Mouse (Mus musculus) spleen, adult 2 months (tissue): ENCODE data around the gene Olfr406. TPM values are rescaled to one million over a fixed set of nuclear protein-coding genes. Genes with fewer than 3 reads are reported as not detected.

ENCODE experiments used
- DNase-seq, 2 experiments: peaks; one replicate each; pipeline versions ENCODE4 v3.0.0 to v3.0.0-alpha.2; 2012 to 2021; ENCODE audit warnings: low spot score in 2 of 2, low read depth in 1 of 2
- H3K27ac ChIP-seq: fragments of 200-500 bp; 2 replicates; pipeline ENCODE4 v1.5.1; 2012; ENCODE audit warnings: low read length, inconsistent platforms; ENCODE audit not compliant: insufficient read depth
- H3K27me3 ChIP-seq: fragments of 200-500 bp; 2 replicates; pipeline ENCODE4 v1.6.1; 2012; ENCODE audit warnings: mild to moderate bottlenecking, moderate library complexity, low read length, inconsistent platforms; ENCODE audit not compliant: control insufficient read depth, insufficient read depth
- H3K36me3 ChIP-seq: fragments of 200-500 bp; 2 replicates; pipeline ENCODE4 v1.6.1; 2012; ENCODE audit warnings: mild to moderate bottlenecking, low read length, inconsistent platforms; ENCODE audit not compliant: control insufficient read depth, insufficient read depth
- H3K4me1 ChIP-seq: fragments of 200-500 bp; 2 replicates; pipeline ENCODE4 v1.6.1; 2011; ENCODE audit warnings: inconsistent platforms; ENCODE audit not compliant: control insufficient read depth, insufficient read depth, insufficient read length
- H3K4me3 ChIP-seq: fragments of 200-500 bp; 2 replicates; pipeline ENCODE4 v1.5.1; 2011; ENCODE audit warnings: mild to moderate bottlenecking, inconsistent platforms; ENCODE audit not compliant: insufficient read depth, insufficient read length; ENCODE audit errors: extremely low read depth
- CTCF ChIP-seq: fragments of 200-500 bp; IDR thresholded peaks from 2 replicates; pipeline ENCODE4 v1.5.1; 2011; ENCODE audit warnings: mild to moderate bottlenecking, inconsistent platforms; ENCODE audit not compliant: insufficient read depth, insufficient read length, insufficient replicate concordance; ENCODE audit errors: extremely low read depth
- POLR2A ChIP-seq: fragments of 200-500 bp; IDR thresholded peaks from 2 replicates; pipeline ENCODE4 v1.6.1; 2011; ENCODE audit warnings: low read depth, low read length, inconsistent platforms
- WGBS: fragments of 180-500 bp; shearing (Covaris S2); methylation state at CpG from one replicate; pipeline ENCODE4 v1.1.7; 2018; 5-methylcytosine and 5-hydroxymethylcytosine counted together
- polyA plus RNA-seq: library from polyadenylated mRNA; depleted of rRNA; stranded (reverse); fragments of >200 nt; gene quantifications from 2 replicates; pipeline ENCODE4 v1.2.3, GENCODE M21; 2012; rRNA removed

The Olfr406 gene
- polyA plus RNA-seq, result not detected in 2 replicates

DNA sequence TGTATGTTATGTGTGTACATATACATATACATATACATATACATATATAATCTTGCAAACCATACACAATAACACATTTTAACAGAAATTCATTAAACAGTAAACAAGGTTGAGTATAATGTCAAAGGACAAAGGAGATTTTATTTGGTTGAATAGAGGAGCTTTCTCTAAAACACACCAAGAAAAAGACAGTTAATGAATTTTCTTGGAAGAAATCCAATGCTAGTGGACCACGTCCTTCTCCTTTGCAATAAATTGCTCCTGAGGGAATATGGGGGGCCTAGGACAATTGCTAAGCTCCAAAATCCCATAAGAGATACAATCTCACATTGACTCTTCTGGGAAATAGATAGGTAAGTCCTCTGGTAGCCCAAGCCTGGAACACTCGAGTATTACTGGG, at the start of gene Olfr406:
Gene Olfr406, plus strand, starts transcription at position 301 of the 400 bp plus-strand sequence.
- TF ChIP-seq CTCF, result no peak
- TF ChIP-seq POLR2A, result no peak
- 36% methylated on average over 2 of the region's 2 CpGs for WGBS
- Histone ChIP-seq H3K36me3 (no peaks in the 10 kb centered on the region), H3K27me3 (no peaks in the 10 kb centered on the region), H3K27ac (no peak within 1 kb of the TSS), H3K4me1 (no peaks in the 10 kb centered on the region), H3K4me3 (no peak within 1 kb of the TSS)
- no peak for DNase-seq

GRCm38 (mm10) chr11:74211279-74211678, 48.3 kb upstream of the Olfr406 start, which contains the start of gene Olfr43:
TSS of gene Olfr43 (minus strand) at chr11:74211379.
- TF ChIP-seq POLR2A (no peak), CTCF (no peak)
- DNase-seq, result no peak
- H3K4me1 ChIP-seq, result no peaks in the 10 kb centered on the region
- H3K27me3 ChIP-seq, result no peaks in the 10 kb centered on the region
- H3K27ac ChIP-seq, result no peak within 1 kb of the TSS
- H3K36me3 ChIP-seq, result no peaks in the 10 kb centered on the region
- WGBS, result 54% methylated on average over 1 of the region's 1 CpGs
- no peak within 1 kb of the TSS for H3K4me3 ChIP-seq

- Histone ChIP-seq H3K27me3 (no peaks in the 10 kb centered on the region), H3K4me1 (no peaks in the 10 kb centered on the region), H3K4me3 (no peak overlapping the region), H3K27ac (no peak overlapping the region), H3K36me3 (no peaks in the 10 kb centered on the region)
- no peak for DNase-seq
- TF ChIP-seq POLR2A (no peak), CTCF (no peak)
- WGBS, result 79% methylated on average over 3 of the region's 3 CpGs
Observed at GRCm38 (mm10) chr11:74241201-74241600, 18.4 kb upstream of the Olfr406 start.

DNA sequence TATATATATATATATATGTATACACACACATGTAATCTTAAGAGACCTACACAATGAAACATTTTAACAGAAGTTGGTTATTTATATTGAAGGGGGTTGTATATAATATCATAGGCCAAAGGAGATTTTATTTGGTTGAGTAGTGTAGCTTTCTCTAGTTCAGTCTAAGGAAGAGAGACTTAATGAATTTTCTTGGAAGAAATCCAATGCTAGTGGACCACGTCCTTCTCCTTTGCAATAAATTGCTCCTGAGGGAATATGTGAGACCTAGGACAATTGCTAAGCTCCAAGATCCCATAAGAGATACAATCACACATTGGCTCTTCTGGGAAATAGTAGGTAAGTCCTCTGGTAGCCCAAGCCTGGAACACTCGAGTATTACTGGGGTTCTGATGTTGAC, 23.8 kb downstream of the Olfr406 start, which contains the start of gene Olfr59:
Gene Olfr59, plus strand, starts transcription at position 301 of the 400 bp plus-strand sequence.
- no peak within 1 kb of the TSS for H3K4me3 ChIP-seq
- no peaks in the 10 kb centered on the region for H3K27me3 ChIP-seq
- TF ChIP-seq POLR2A (no peak), CTCF (no peak)
- 70% methylated on average over 2 of the region's 2 CpGs for WGBS
- H3K36me3 ChIP-seq, result no peaks in the 10 kb centered on the region
- H3K27ac ChIP-seq, result no peak within 1 kb of the TSS
- no peaks in the 10 kb centered on the region for H3K4me1 ChIP-seq
- no peak for DNase-seq

DNA sequence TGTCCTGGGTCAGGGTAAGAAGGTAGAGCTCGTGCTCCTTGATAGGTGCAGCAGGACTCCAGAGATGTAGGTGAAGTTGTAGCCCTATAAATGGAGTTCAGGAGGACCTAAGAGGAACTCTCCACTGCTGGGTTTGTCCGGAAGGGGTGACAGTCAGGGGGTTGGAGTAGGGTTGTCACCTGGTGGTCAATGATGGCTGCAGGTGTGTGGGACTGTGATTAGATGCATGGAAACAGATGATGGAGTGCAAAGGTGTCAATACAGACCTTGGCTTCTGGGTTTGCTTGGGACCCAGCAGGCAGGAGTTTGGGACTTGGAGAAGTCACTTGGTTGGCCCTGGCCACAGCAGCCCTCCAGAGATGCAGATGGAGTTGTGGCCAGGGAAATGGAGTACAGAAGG, 27.6 kb downstream of the Olfr406 start:
- no peaks in the 10 kb centered on the region for H3K36me3 ChIP-seq
- no peak overlapping the region for H3K4me3 ChIP-seq
- 67% methylated on average over 2 of the region's 2 CpGs for WGBS
- H3K4me1 ChIP-seq, result no peaks in the 10 kb centered on the region
- no peak for DNase-seq
- H3K27ac ChIP-seq, result no peak overlapping the region
- H3K27me3 ChIP-seq, result no peaks in the 10 kb centered on the region
- TF ChIP-seq POLR2A, result no peak
- TF ChIP-seq CTCF, result no peak

Other genes with a start within 250 kb of the Olfr406 start
- not detected in 2 replicates for gene Olfr139, start 203.3 kb upstream of the Olfr406 start, polyA plus RNA-seq
- not detected in 2 replicates for gene Olfr399, start 203.2 kb upstream of the Olfr406 start, polyA plus RNA-seq
- gene Zfp616, start 189.9 kb upstream of the Olfr406 start, polyA plus RNA-seq, result not detected in 2 replicates
- gene Olfr401, start 146.1 kb upstream of the Olfr406 start, polyA plus RNA-seq, result not detected in 2 replicates
- not detected in 2 replicates for gene Olfr402, start 106.3 kb upstream of the Olfr406 start, polyA plus RNA-seq
- not detected in 2 replicates for gene Olfr403, start 73.6 kb upstream of the Olfr406 start, polyA plus RNA-seq
- not detected in 2 replicates for gene Olfr43, start 48.4 kb upstream of the Olfr406 start, polyA plus RNA-seq
- gene Olfr59, start 23.9 kb downstream of the Olfr406 start, polyA plus RNA-seq, result not detected in 2 replicates
- not detected in 2 replicates for gene Olfr410, start 78.2 kb downstream of the Olfr406 start, polyA plus RNA-seq
- not detected in 2 replicates for gene Olfr411, start 92.8 kb downstream of the Olfr406 start, polyA plus RNA-seq
- gene Olfr412, start 102.3 kb downstream of the Olfr406 start, polyA plus RNA-seq, result not detected in 2 replicates